ENCODE assay signal across 29 mouse cellular contexts in the genomic region with DNA sequence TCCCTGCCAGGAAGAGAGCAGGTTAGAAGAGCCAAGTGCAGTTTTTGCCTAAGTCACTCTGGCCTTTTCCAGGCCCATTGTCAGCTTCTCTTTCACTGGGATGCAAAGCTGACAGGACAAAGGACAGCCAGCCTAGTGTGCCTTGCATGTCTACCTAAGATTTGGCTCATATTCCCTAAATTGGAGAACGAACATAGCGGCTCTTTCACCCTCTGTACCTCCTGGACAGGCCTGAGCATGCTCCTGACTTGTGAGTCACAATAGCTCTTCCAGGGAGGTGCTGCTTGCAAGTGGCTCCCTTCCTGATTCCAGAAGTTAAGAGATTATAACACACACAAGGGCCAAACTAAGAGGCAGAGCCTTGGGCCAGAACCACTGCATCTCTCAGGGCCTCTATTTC.
DNase-seq lines count a peak whose midpoint lies in the region; ATAC-seq lines count a peak whose summit lies in the region.
"Had no signal": no experiment of that assay in that cellular context is flagged by ENCODE, and none has a peak within 500 bp of the region (broad histone marks: within the 10 kb centered on the region; RNA-seq: fewer than 3 reads in every experiment).

No protein-coding gene starts in this region.

- H3K4me2 ChIP-seq in hindbrain, embryonic 16.5 days (ENCODE audit: low read length): no peak overlapping the region
- no peak overlapping the region for H3K4me2 ChIP-seq in hindbrain, embryonic 11.5 days (replicated peaks; ENCODE audit: low read depth, low read length)
- H3K4me2 ChIP-seq: hindbrain, embryonic 12.5 days; kidney, embryonic 15.5 days; limb, embryonic 15.5 days; liver, embryonic 13.5 days; neural tube, embryonic 13.5 days had no signal

- DNase-seq in hindbrain, embryonic 11.5 days (ENCODE audit: low spot score): no peak
- peak; percentile 58 for DNase-seq in urinary bladder, postnatal 14 days (ENCODE audit: low spot score)
- DNase-seq in urinary bladder, postnatal 10 days (ENCODE audit: low spot score): no peak
- DNase-seq in NIH3T3 (ENCODE audit: low read depth): peak; percentile 31
- DNase-seq in fibroblast of lung, adult 2 months (ENCODE audit: low read depth): peak; percentile 43
- DNase-seq in lung, postnatal 10 days: no peak
- DNase-seq: adrenal gland, postnatal 25 days; cerebellum, adult 11-12 months; cerebellum, postnatal 10 days; gastrocnemius, adult 2 months; gastrocnemius, postnatal 36 days; heart, postnatal 14 days; kidney, adult 18-20 months; kidney, postnatal 25 days; liver, embryonic 13.5 days; lung, adult 18-20 months; right cerebral cortex, postnatal 4 days; thymus, postnatal 4 days had no signal

- H3K4me1 ChIP-seq in hindbrain, embryonic 16.5 days (ENCODE audit: control insufficient read depth, insufficient read depth, low read depth, low read length): no peaks in the 10 kb centered on the region
- no peaks in the 10 kb centered on the region for H3K4me1 ChIP-seq in hindbrain, embryonic 11.5 days (replicated peaks; ENCODE audit: control insufficient read depth, insufficient read depth, low read length)
- H3K4me1 ChIP-seq: kidney, embryonic 15.5 days; limb, embryonic 10.5 days; limb, embryonic 15.5 days; liver, embryonic 13.5 days; neural tube, embryonic 13.5 days had no signal

- H3K9me3 ChIP-seq in hindbrain, embryonic 16.5 days (ENCODE audit: control insufficient read depth, low read length): no peaks in the 10 kb centered on the region
- no peaks in the 10 kb centered on the region for H3K9me3 ChIP-seq in hindbrain, embryonic 11.5 days (ENCODE audit: control insufficient read depth, low read length)
- H3K9me3 ChIP-seq: hindbrain, embryonic 12.5 days; kidney, embryonic 15.5 days; limb, embryonic 10.5 days; limb, embryonic 15.5 days; liver, embryonic 13.5 days; neural tube, embryonic 13.5 days had no signal

- no peak overlapping the region for H3K4me3 ChIP-seq in hindbrain, embryonic 16.5 days (ENCODE audit: low read length)
- no peak overlapping the region for H3K4me3 ChIP-seq in hindbrain, embryonic 11.5 days (ENCODE audit: low read depth, low read length)
- H3K4me3 ChIP-seq: gastrocnemius, adult 2 months; hindbrain, embryonic 12.5 days; kidney, embryonic 15.5 days; limb, embryonic 10.5 days; limb, embryonic 15.5 days; liver, embryonic 13.5 days; myocyte; neural tube, embryonic 13.5 days had no signal

- no peaks in the 10 kb centered on the region for H3K27me3 ChIP-seq in hindbrain, embryonic 16.5 days (replicated peaks; ENCODE audit: control insufficient read depth, insufficient read depth, low read length)
- no peaks in the 10 kb centered on the region for H3K27me3 ChIP-seq in hindbrain, embryonic 11.5 days (ENCODE audit: control insufficient read depth, insufficient read depth, low read length)
- H3K27me3 ChIP-seq: hindbrain, embryonic 12.5 days; kidney, embryonic 15.5 days; limb, embryonic 15.5 days; liver, embryonic 13.5 days; neural tube, embryonic 13.5 days had no signal

- WGBS in hindbrain, embryonic 16.5 days: 46% methylated on average over 2 of the region's 2 CpGs
- WGBS in hindbrain, embryonic 11.5 days: 79% methylated on average over 2 of the region's 2 CpGs

- H3K27ac ChIP-seq in hindbrain, embryonic 16.5 days (ENCODE audit: low read depth, low read length): no peak overlapping the region
- H3K27ac ChIP-seq in hindbrain, embryonic 11.5 days (ENCODE audit: low read depth, low read length): no peak overlapping the region
- H3K27ac ChIP-seq: gastrocnemius, adult 2 months; hindbrain, embryonic 12.5 days; kidney, embryonic 15.5 days; limb, embryonic 10.5 days; limb, embryonic 15.5 days; liver, embryonic 13.5 days; macrophage; neural tube, embryonic 13.5 days had no signal

- H3K36me3 ChIP-seq in hindbrain, embryonic 16.5 days (ENCODE audit: control insufficient read depth, insufficient read depth, low read length): no peaks in the 10 kb centered on the region
- H3K36me3 ChIP-seq in hindbrain, embryonic 11.5 days (ENCODE audit: control insufficient read depth, insufficient read depth, low read length): no peaks in the 10 kb centered on the region
- H3K36me3 ChIP-seq: hindbrain, embryonic 12.5 days; kidney, embryonic 15.5 days; limb, embryonic 10.5 days; limb, embryonic 15.5 days; liver, embryonic 13.5 days; neural tube, embryonic 13.5 days had no signal

- no peak overlapping the region for H3K9ac ChIP-seq in hindbrain, embryonic 16.5 days (ENCODE audit: low read depth, low read length)
- H3K9ac ChIP-seq in hindbrain, embryonic 11.5 days (ENCODE audit: low read depth, low read length): no peak overlapping the region
- H3K9ac ChIP-seq: hindbrain, embryonic 12.5 days; kidney, embryonic 15.5 days; limb, embryonic 15.5 days; liver, embryonic 13.5 days; neural tube, embryonic 13.5 days had no signal

- ATAC-seq in hindbrain, embryonic 16.5 days: peak; percentile 78
- ATAC-seq in hindbrain, embryonic 11.5 days (ENCODE audit: low FRiP score): no peak
- no peak for ATAC-seq in granulocyte monocyte progenitor cell, adult 5-6 weeks (replicated peaks; ENCODE audit: poor library complexity, severe bottlenecking)
- ATAC-seq: forebrain, embryonic 16.5 days; lung, postnatal 0 days had no signal

Comparison
In these comparisons a context has a peak if more than half of its experiments do, and no peak if none do; other contexts are left out.
1. DNase-seq: peak in urinary bladder, postnatal 14 days (single experiment), NIH3T3 (single experiment) and fibroblast of lung, adult 2 months (single experiment); none in hindbrain, embryonic 11.5 days (single experiment), urinary bladder, postnatal 10 days (single experiment) and lung, postnatal 10 days (single experiment).